Mouse (Mus musculus): ENCODE data around the gene Btaf1.

Btaf1 gene

DNA sequence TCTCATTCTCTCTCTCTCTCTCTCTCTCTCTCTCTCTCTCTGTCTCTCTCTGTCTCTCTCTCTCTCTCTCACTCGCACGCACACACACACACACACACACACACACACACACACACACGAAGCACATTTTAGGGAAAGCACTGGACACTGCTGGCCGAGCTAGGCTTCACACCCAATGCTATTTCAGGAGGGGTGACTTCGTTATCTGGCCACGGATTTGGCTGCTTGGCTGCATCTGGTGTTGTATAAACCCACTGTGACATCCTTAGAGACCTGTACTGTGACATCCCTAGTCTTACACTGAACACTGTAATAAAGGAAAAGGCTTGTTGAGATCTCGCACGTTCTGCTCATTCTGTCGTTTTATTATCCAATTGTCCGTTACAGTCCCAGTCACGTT is 95.1 kb downstream of the Btaf1 start:
- no peak for DNase-seq (ENCODE audit: low read depth, low spot score)

DNA sequence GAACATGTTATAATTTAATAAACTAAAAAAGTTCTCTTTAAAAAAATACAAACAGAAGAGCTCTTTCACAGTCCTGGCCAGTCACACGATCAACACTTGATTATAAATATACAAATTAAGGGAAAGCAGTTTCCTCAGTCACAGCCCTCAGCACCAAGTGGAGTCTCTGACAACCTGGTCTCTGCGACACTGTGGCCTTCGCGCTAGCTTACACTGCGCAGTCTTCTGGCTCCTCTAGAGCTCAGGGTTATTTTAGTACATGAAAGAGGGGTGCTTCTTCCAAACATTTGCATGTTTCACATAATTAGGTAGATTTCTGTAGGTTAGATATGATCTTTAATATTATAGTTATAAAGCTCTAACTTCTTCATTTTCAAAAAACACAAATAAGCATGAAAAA is 96.3 kb downstream of the Btaf1 start:
- no peak for DNase-seq (ENCODE audit: low read depth, low spot score)

DNA sequence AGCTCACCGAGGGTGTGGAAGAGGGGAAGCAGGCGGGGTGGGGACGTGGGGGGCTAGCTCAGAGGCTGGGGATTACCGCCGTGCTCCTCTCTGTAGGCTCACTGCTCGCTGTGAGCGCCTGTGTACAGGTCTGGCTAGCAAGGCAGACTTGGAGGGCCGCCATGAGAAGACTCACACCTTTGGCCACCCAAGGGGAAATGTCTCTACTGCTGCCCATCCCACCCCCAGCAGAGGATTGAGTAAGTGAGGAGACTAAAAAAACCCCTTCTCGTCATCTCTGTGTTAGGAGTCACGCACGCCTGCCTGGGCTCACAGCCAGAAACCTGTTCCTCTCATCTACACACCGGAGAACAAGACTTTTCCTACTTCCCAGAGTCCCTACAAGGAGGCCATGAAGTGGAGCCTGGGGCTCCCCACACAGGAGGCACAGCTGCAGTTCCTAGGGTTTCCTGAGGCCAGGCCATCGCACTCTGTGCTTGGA is 100.0 kb downstream of the Btaf1 start:
- DNase-seq (ENCODE audit: low read depth, low spot score): no peak

DNA sequence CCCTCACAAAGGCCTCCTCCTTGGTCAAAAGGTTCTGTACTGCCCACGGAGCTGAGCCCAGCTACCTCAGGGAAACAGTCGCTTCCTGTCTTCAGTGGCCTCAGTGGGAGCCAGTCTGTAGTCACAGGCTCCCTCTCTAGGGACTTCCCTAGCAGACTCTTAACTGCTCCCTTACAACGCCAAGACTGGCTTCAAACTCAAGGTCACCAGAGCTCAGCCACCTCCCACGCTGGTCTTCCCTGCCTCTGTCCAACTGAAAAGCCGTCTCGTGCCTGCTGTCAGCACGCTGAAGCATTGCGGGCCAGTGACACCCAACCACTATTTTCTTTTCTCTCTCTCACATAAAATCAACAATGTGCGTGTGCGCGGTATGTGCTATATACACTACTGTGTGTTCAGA is 100.5 kb downstream of the Btaf1 start:
- DNase-seq (ENCODE audit: low read depth, low spot score): no peak

DNA sequence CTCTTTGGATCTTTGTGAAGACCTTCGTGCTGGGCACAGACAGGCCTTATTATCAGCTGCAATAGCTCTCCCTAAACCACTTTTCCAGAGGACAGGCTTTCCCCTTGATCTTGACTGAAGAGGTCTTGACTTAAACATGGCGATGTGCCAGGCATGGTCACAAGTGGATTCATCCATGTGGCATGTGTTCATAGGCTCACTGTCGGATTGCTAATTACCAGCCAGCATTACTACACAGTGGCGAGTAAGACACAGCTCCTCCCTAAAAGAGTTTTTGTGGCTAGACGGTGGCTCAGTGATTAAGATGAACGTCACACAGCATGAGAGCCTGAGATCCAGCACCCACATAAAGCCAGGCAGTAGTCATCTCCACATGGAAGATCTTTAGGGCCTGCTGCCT is 103.9 kb downstream of the Btaf1 start:
- DNase-seq (ENCODE audit: low read depth, low spot score): no peak

DNA sequence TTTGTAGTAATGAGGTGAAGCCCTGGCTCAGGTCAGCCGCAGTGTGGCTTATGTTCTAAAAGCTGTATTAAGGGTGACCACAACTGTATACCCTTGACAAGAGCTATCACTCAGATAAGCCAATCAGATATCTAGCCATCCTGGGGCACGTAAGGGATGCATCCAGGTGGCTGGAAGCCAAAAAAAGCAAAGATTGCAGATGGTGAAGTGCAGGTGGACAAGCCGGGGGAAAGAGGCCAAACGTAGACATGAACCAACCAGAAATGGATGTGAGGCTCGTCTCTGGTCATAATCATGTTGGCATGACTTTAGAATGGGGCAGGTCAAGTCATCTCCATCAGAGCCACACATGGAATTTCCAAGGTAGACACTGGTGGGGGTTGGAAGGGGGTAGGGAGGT is 105.6 kb downstream of the Btaf1 start:
- DNase-seq (ENCODE audit: low read depth, low spot score): no peak

DNA sequence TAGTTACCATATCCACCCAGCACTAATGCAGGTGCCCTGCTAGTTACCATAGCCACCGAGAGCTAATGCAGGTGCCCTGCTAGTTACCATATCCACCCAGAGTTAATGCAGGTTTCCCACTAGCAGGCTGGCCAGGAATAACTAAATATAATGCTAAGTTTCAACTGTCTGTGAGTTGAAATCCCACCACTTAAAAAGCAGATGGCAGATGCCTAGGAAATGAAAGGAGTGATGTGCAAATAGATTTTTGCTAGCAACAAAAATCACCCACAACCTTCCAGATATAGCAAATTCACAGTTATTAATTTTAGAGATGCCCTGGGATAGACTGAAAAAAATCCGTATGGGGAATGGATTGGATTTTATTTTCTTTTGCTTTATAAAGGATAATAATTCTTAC is 106.5 kb downstream of the Btaf1 start:
- DNase-seq (ENCODE audit: low read depth, low spot score): no peak

DNA sequence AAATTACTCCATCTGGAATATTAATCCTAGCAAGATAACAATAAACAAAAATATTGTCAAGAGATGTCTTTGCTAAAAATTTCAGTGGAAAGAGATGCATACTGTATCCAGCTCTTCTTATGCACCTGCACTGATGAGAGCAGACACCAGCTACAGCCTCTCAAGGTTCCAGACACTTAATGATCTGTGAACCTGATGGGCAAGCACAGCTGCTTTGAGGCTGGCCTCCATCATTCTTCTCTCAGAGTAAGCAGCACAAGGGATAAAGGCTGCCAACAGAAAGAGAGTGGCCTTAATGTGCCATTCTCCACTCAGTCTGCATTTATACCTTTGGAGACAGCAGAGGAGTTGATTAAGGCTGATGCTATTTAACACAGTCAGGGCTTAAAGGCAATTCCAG is 115.0 kb downstream of the Btaf1 start:
- no peak for DNase-seq (ENCODE audit: low read depth, low spot score)

DNA sequence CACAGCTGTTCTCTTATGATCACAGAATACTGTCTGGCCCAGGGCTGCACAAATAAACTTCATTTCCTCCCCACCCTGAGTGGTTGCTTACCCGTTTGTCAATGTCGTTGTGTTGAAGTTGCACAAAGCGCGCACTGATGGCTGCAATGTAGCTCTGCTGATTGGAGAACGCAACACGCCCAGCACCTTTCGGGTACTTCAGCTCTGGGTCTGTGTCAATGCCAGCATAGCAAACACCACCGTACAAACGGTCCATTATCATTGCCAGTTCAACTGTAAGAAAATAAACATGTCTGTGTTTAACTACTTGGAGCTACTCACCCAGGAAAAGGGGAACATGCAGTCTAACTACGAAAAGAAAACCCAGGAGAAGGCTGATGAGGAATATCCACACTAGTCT is 118.6 kb downstream of the Btaf1 start:
- no peak for DNase-seq (ENCODE audit: low read depth, low spot score)

DNA sequence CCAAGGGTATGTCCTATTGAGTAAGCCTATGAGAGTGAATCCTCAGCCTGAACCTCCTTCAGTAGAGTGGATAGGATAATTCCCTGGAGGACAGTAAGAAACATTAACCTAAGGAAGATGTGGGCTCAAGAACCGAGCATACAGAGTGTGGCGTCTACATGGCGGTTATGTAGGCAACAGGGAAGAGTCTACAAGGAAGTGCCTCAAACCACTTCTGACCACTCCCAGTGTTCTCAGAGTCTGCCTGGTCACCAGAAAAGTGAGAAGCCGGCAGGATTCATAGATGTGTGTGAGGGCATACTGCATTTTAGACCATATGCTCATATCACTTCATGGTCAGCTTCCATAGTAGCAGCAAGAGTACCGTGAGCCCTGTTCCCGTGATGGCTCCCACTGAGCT is 122.6 kb downstream of the Btaf1 start:
- DNase-seq (ENCODE audit: low read depth, low spot score): no peak

DNA sequence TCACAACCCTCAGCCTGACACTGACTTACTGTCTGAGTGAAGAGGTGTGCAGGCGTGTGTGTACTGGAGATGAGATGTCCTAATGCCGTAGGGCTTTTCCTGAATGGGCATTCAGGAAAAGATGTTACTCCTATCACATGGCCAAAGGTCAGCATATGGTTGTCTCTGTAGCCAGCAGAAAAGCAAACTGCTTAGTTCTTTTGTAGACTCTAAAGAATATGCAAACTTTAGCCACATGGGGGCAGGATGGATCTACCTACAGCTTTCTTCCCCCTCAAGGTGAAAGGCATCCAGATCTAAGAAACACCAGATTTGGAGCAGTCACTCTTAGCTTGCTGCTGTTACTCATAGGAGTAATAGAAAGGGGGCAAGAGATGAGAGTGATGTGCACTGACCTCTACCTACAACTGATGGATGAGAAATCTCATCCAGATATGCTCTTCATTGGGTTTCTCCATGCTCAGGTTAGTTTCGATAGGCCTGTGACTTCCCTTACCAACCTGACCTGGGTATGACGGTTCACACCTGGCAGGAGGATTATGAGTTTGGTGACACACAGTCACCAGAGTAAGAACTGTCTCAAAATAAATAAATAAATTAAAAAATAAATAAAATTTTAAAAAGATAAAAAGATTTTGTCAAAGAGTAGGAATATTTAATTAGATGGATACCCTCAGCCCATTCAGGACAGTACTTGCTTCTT is 124.9 kb downstream of the Btaf1 start:
- peak; percentile 51 for DNase-seq (ENCODE audit: low read depth, low spot score)

DNA sequence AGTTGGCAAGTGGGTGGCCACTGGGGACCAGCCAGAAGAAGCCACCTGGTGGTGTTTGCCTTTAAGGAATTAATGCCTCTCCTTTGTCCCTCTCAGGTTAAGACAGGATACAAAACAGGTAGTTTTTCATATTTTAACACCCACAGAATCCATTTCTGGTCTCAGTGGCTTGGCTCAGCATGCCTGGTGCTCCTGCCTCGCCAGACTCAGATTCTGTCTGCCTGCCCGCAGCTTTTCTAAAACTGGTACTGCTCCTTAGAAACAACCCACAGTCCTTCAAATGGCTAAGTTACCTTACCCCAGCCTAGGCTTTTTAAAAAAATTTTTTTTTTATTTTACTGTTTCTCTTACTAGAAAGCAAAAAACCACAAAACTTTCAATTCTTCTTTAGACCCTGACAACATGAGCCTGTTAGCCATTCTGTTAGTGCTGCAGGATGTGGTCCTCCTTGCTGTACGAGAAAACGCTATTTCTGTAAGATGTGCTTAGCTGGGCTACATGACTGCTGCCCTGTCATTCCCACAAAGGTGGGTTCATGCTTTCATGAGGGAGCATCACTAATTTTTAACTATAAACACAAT is 130.2 kb downstream of the Btaf1 start:
- DNase-seq (ENCODE audit: low read depth, low spot score): no peak

DNA sequence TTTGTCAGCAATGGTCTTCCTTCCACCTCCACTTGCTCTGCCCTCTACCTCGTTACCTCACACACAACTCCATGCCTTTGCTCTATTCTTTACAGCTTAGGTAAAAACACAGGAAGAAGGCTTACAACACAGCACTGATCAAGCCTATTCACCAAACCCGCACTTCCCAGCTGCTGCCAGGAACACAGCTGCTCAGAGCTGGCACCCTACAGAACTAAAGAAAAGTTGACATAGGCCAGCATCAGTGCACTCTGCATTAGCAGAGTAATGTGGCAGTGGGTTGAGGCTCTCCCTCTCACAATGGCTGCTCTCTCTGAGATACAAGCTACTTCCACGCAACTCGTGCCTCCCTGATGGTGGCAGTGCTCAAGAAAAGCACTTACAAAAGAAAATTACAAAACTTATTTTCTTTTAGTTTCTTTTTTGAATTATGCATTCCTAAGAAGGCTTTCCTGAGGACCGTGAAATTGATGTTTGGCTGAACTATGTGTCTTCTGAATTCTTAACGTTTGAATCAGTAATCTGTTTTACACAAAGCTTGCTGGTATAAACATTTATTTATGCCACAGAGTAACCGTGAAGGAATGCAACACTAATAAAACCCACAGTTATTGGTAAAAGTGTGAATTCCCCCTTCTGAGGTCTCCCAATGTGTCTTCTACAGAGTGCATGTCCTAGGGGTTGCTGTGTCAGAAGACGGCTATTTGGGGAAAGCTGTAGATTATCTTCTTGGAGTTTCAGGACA is 131.5 kb downstream of the Btaf1 start:
- DNase-seq (ENCODE audit: low read depth, low spot score): no peak

DNA sequence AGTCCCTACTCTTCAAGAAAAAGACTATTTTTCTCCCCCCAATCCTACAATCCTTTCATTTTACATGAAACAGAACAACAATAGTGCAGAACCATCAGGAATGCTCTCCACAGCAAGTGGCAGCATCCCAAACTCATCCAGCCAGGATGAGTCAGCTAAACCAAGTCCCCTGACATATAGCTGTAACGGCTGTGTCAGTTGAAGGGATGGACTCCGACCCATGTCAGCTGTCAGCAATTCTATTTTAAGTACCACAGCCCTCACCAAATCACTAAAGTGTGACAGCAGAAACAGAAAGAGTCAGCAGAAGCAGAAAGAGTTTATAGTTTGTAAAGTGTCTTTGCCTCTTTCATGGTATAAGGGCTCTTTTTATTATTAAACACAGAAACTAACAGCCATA is 133.7 kb downstream of the Btaf1 start:
- no peak for DNase-seq (ENCODE audit: low read depth, low spot score)

DNA sequence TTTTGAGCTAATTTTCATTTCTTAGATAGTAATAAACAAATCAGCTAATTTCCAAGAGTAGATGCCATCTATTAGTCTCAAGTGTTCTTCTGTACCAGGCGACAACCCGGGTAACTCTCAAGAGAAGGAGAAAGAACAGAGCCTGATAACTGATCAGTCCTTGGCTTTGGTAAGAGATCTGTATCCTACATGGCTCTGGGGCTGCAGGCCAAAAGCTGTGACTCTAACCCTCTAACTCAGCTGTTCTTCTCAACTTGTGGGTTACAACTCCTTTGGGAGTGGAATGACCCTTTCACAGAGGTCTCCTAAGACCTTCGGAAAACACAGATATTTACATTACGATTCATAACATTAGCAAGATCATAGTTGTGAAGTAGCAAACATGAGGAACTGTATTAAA is 134.2 kb downstream of the Btaf1 start:
- no peak for DNase-seq (ENCODE audit: low read depth, low spot score)
